Mouse (Mus musculus) brain, adult 10 weeks (tissue): Measurements from ENCODE around the gene Rfng. TPM values are rescaled to one million over a fixed set of nuclear protein-coding genes. Genes with fewer than 3 reads are reported as not detected.

Experiments used
- polyA plus RNA-seq: library from polyadenylated mRNA; stranded (reverse); fragments of 350-450 nt; fragmentation: Illumina TruSeq; extraction: RNeasy Lipid Tissue Mini Kit (QIAGEN cat#74804); gene quantifications from one replicate; pipeline ENCODE4 v1.2.3, GENCODE M21; 2015; ENCODE audit warnings: low read depth, low replicate concordance

The Rfng gene
- 64.7 TPM for polyA plus RNA-seq

DNA sequence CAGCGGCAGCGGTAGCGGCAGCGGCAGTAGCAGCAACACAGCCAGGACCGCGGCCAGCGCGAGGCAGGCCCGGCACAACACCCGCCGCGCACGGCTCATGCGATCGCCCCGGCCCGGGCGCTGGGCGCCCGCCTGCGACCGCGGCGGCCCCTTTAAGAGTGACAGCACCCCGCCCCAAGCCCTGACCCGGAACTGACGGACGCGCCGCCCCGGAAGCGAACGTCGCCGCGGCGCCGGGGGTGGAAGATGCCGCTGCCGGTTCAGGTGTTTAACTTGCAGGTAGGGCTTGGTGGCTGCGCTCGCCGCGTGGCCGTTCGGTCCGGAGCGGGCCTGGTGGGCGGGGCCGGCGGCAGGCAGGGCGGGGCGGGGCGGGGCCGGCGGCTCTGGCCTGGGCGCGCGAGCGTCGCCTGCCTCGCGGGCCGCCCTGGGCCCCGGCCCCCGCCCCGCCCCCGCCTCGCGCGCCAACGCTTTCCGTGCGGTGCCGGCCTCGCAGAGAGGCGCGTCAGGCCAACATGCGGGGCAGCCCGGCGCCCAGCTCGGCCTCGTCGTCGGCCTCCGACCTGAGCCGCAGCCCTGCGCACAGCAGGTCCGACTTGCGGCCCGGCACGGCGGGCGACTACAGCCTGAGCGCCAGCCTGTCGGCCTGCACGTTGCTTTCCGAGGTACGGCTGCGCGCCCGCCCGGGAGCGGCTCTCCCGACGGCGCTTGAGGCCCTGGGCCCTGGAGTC is at the start of gene Rfng, which contains the start of gene Gps1:
Rfng (minus strand) TSS at position 144 of the 728 bp plus-strand sequence.
Gps1 (plus strand) TSS at position 209 of the 728 bp plus-strand sequence.

DNA sequence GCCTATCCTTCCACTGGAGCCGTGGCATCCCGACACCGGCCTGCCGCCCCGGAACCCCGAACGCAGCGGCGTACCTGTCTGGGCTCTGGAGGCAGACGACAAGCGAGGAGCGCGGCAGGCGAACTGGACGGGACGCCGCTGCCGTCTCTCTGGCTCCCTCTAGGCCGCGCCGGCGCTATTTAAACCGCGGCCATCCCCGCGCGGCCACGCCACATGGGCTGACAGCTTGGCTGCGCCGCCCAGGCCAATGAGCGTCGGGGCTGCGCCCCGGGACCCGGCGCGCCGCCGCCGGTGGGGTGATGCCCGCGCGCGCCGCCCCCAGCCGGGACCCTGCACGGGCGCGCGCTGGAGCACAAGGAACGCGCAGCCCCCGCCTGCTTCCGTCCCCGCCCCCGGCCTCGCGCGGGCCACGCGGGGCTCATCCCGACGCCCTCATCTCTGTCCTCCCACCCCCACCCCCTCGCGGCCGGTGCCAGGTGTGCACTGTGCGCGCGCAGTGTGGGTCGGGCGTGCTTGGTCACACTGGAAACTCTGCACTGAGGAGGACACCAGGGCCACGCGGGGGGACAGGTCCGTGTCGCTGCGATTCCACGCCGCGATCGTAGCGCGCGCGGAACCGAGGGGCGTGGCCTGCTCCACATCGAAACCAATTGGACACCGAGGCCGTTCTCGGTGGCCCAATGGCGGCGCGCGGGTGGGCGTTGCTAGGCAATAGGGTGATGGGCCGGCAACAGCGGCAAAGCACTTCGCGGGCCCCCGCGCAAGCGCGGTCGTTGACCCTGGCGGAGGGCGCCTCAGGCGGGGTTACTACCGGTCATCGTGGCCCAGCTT is 40.2 kb upstream of the Rfng start, which contains the start of gene Fasn:
Fasn (minus strand) TSS at position 592 of the 831 bp plus-strand sequence.

DNA sequence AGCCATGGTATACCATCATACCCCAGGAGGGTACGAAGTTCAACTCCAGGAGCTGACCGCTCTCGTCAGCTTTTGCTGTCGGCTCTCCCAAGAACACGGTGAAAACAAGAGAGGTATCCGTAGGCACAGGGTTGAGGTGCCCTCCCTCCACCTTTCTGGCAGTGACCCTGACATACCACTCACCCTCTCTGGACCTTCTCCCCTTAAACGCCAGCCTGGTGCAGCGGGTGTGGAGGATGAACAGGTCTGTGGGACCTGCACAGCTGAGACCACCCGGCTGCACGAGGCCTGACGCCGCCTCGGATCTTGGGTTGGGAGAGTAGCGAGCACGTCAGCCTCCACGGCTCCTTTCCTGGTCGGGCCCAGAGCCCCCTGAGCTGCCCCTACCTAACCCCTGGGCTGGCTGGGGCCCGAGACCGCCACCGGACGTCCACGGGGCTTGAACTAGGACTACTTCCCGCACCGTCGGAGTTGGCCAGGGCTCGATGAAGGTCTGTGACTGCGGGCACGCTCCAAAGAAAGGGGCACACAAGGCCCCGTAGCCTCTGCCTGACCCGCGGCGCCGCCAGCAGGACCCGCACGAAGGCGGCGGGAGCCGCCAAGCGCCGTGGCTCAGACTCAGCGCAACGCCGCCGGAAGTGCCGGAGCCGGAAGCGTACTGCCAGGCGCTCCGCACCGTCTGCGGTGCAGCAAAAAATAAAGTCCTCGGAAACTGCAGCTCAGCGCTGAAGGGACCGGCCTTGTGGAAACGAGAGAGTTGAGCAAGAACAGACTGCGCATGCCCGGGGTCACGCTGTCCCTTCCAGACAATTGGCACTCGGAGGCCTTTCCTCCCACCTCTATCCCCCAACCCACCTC is 12.0 kb upstream of the Rfng start, which contains the start of gene Dus1l:
Dus1l (minus strand) TSS at position 648 of the 858 bp plus-strand sequence.

DNA sequence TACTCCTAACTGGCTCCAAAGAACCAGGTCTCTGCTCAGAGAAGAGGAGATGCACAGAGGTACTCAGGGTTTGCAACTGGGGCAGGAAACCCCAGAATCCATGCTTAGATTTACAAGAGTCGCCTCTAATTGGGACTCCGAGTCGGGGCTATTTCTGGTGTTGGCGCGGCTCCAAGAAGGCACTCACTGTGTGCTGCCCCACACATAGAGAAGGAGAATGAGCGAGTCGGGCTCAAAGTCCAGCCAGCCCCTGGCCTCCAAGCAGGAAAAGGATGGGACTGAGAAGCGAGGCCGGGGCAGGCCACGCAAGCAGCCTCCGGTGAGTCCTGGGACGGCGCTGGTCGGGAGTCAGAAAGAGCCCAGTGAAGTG is 21.4 kb downstream of the Rfng start, which contains the start of gene Hmga1b:
Hmga1b (plus strand) TSS at position 123 of the 370 bp plus-strand sequence.

DNA sequence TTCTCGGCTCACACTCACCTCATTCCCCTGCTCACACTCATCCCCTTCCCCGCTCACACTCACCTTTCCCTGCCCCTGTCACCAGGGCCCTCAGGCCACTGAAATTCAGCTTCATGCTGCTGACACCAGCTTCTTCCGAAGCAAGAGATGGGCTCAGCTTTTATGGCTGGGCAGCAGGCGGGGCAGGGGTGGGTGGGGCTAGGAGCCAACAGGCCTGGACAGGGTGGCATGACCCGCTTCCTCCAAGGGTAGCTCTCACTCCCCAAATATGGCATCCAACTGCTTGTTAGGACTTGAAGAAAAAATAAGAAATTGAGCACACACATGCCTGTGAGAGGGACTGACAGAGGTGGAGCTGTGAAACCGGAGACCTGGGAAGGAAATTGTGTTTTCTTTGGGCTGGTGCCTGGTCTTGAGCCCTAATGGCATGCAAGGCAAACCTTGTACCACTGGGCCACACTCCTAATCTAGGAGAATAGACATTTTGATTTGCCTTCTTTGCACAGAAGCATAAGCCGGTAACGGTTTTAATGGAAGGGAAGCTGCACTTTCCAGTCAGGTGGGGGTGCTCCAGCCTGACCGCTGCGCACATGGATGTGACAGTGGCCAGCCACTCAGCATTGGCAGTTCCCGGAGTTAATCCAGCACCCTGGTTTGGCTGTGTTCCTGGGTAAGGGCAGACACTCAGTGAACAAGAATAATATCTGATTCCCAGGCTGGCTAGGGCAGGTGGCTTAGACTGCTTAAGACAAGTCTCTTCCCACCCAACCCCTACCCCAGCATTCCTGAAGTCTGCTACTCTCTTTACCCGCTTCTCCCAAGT is 51.9 kb downstream of the Rfng start, which contains the start of gene Cbr2:
Cbr2 (minus strand) TSS at position 257 of the 823 bp plus-strand sequence.

Other genes starting within 250 kb of the Rfng start
- gene Mcrip1, start 234.5 kb downstream of the Rfng start, polyA plus RNA-seq, result 153 TPM
- not detected for gene Ppp1r27, start 233.1 kb downstream of the Rfng start, polyA plus RNA-seq
- gene P4hb, start 211.0 kb downstream of the Rfng start, polyA plus RNA-seq, result 124 TPM
- gene Arhgdia, start 202.6 kb downstream of the Rfng start, polyA plus RNA-seq, result 289 TPM
- gene Alyref, start 185.8 kb downstream of the Rfng start, polyA plus RNA-seq, result 25.6 TPM
- 98.4 TPM for gene Anapc11, start 185.8 kb downstream of the Rfng start, polyA plus RNA-seq
- not detected for gene Npb, start 175.7 kb downstream of the Rfng start, polyA plus RNA-seq
- 141 TPM for gene Pcyt2, start 166.3 kb downstream of the Rfng start, polyA plus RNA-seq
- 53.0 TPM for gene Sirt7, start 159.0 kb downstream of the Rfng start, polyA plus RNA-seq
- gene Mafg, start 150.6 kb downstream of the Rfng start, polyA plus RNA-seq, result 55.3 TPM
- gene Pycr1, start 140.4 kb downstream of the Rfng start, polyA plus RNA-seq, result 4.5 TPM
- 7.1 TPM for gene Myadml2, start 136.0 kb downstream of the Rfng start, polyA plus RNA-seq
- gene Notum, start 123.0 kb downstream of the Rfng start, polyA plus RNA-seq, result 3.2 TPM
- 41.6 TPM for gene Aspscr1, start 111.2 kb downstream of the Rfng start, polyA plus RNA-seq
- 31.9 TPM for gene Cenpx, start 70.5 kb downstream of the Rfng start, polyA plus RNA-seq
- gene Lrrc45, start 70.3 kb downstream of the Rfng start, polyA plus RNA-seq, result 51.5 TPM
- gene Rac3, start 62.7 kb downstream of the Rfng start, polyA plus RNA-seq, result 64.3 TPM
- 17.3 TPM for gene Dcxr, start 56.9 kb downstream of the Rfng start, polyA plus RNA-seq
- gene Cbr2, start 52.1 kb downstream of the Rfng start, polyA plus RNA-seq, result 1.8 TPM
- 97.6 TPM for gene Hmga1b, start 21.4 kb downstream of the Rfng start, polyA plus RNA-seq
- gene Gps1, start 65 bp upstream of the Rfng start, polyA plus RNA-seq, result 181 TPM
- gene Dus1l, start 12.2 kb upstream of the Rfng start, polyA plus RNA-seq, result 41.4 TPM
- gene Fasn, start 40.3 kb upstream of the Rfng start, polyA plus RNA-seq, result 128 TPM
- gene Ccdc57, start 148.7 kb upstream of the Rfng start, polyA plus RNA-seq, result 7.2 TPM
- gene Slc16a3, start 164.3 kb upstream of the Rfng start, polyA plus RNA-seq, result 3.1 TPM
- 86.1 TPM for gene Csnk1d, start 207.1 kb upstream of the Rfng start, polyA plus RNA-seq